Mouse (Mus musculus) midbrain, postnatal 0 days (tissue): ENCODE data around the gene Tmem229a. TPM values are rescaled to one million over a fixed set of nuclear protein-coding genes. Genes with fewer than 3 reads are reported as not detected.

Experiments used
- ATAC-seq: fragments of 200-750 bp; cut with Nextera tagmentation; 2 replicates; pipeline ENCODE4 v1.8.0; 2017; ENCODE audit warnings: moderate number of reproducible peaks, mild to moderate bottlenecking, moderate TSS enrichment, moderate library complexity; ENCODE audit not compliant: low FRiP score
- DNase-seq: peaks from one replicate; pipeline ENCODE4 v3.0.0-alpha.2; 2015; ENCODE audit warnings: low spot score
- H3K27ac ChIP-seq: fragments of 300-500 bp; sonication (generic); 2 replicates; pipeline ENCODE4 v1.5.1; 2014; ENCODE audit warnings: low read depth, mild to moderate bottlenecking, low read length, mixed read lengths
- H3K27me3 ChIP-seq: fragments of 300-500 bp; sonication (generic); 2 replicates; pipeline ENCODE4 v1.6.1; 2014; ENCODE audit warnings: low read length, control low read depth, mixed read lengths; ENCODE audit not compliant: insufficient read depth
- H3K36me3 ChIP-seq: fragments of 300-500 bp; sonication (generic); 2 replicates; pipeline ENCODE4 v1.6.1; 2014; ENCODE audit warnings: low read length, control low read depth, mixed read lengths; ENCODE audit not compliant: insufficient read depth
- H3K4me1 ChIP-seq: fragments of 300-500 bp; sonication (generic); 2 replicates; pipeline ENCODE4 v1.6.1; 2014; ENCODE audit warnings: mild to moderate bottlenecking, control low read depth, antibody characterized with exemption, low read length, mixed read lengths; ENCODE audit not compliant: insufficient read depth
- H3K4me2 ChIP-seq: fragments of 300-500 bp; sonication (generic); 2 replicates; pipeline ENCODE4 v1.6.1; 2014; ENCODE audit warnings: low read depth, mild to moderate bottlenecking, low read length, mixed read lengths; ENCODE audit not compliant: poor library complexity, severe bottlenecking
- H3K4me3 ChIP-seq: fragments of 300-500 bp; sonication (generic); 2 replicates; pipeline ENCODE4 v1.5.1; 2014; ENCODE audit warnings: low read depth, mild to moderate bottlenecking, low read length, moderate library complexity
- H3K9ac ChIP-seq: fragments of 300-500 bp; sonication (generic); replicated peaks from 2 replicates; pipeline ENCODE4 v1.6.1; 2014; ENCODE audit warnings: mild to moderate bottlenecking, low read length, moderate library complexity, mixed read lengths; ENCODE audit not compliant: poor library complexity, severe bottlenecking
- H3K9me3 ChIP-seq: fragments of 300-500 bp; sonication (generic); 2 replicates; pipeline ENCODE4 v1.6.1; 2016; ENCODE audit warnings: low read length, control low read depth
- CTCF ChIP-seq: IDR thresholded peaks from 2 replicates; pipeline ENCODE4 v1.5.1; 2016; ENCODE audit warnings: antibody characterized with exemption, mild to moderate bottlenecking
- WGBS: fragments of 180-500 bp; shearing (Covaris S2); extraction: QIAGEN DNeasy Blood & Tissue Kit; methylation state at CpG from one replicate; pipeline ENCODE4 v1.1.7; 2014; 5-methylcytosine and 5-hydroxymethylcytosine counted together
- polyA plus RNA-seq: library from polyadenylated mRNA; unstranded; fragments of >200 nt; fragmentation: Nextera tagmentation; extraction: Ambion mirVana; gene quantifications from 2 replicates; pipeline ENCODE4 v1.2.1, GENCODE M21; 2015
- total RNA-seq: library from RNA; depleted of rRNA; stranded (reverse); fragments of >200 nt; gene quantifications from 2 replicates; pipeline ENCODE4 v1.2.3, GENCODE M21; 2014; rRNA removed

Gene Tmem229a
- total and polyA plus RNA-seq, 2 experiments from 2014 or later = 5.7 to 20.8 TPM

DNA sequence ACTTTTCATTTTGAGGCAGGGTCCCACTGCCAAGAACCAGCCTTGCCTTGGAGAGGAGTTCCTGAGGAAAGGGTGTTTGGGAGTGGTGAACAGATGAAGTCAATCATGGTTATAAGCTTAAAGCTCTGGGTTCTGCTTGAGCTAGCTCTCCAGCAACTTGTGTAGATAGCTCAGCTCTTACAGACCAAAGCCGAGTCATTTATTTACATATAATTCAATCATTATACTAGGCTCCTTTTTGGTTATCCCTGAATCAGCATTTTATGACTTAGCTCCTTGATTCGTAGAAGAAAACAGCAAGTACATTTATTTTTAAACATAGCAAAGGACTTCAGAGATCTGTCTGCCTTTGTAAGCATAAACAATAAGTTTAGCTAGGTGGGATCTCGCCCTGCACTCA is 51.0 kb downstream of the Tmem229a start:
- 76% methylated on average over 3 of the region's 3 CpGs for WGBS
- no peaks in the 10 kb centered on the region for H3K36me3 ChIP-seq
- no peak for TF ChIP-seq CTCF
- H3K27ac ChIP-seq = no peak overlapping the region
- DNase-seq (no peak), ATAC-seq (no peak)
- no peaks in the 10 kb centered on the region for H3K4me1 ChIP-seq
- H3K4me3 ChIP-seq = no peak overlapping the region
- no peaks in the 10 kb centered on the region for H3K27me3 ChIP-seq
- H3K4me2 ChIP-seq = no peak overlapping the region
- no peak overlapping the region for H3K9ac ChIP-seq
- no peaks in the 10 kb centered on the region for H3K9me3 ChIP-seq

Other genes starting within 250 kb of the Tmem229a start
- not detected in 2 replicates for gene Hyal6, start 223.1 kb downstream of the Tmem229a start, total RNA-seq
- gene Hyal6, start 223.1 kb downstream of the Tmem229a start, polyA plus RNA-seq = not detected in 2 replicates
- gene Hyal4, start 208.0 kb downstream of the Tmem229a start, total RNA-seq = not detected in 2 replicates
- not detected in 2 replicates for gene Hyal4, start 208.0 kb downstream of the Tmem229a start, polyA plus RNA-seq
- not detected in 2 replicates for gene Spam1, start 165.1 kb downstream of the Tmem229a start, total RNA-seq
- gene Spam1, start 165.1 kb downstream of the Tmem229a start, polyA plus RNA-seq = not detected in 2 replicates
- gene Hyal5, start 98.3 kb downstream of the Tmem229a start, total RNA-seq = not detected in 2 replicates
- gene Hyal5, start 98.3 kb downstream of the Tmem229a start, polyA plus RNA-seq = not detected in 2 replicates